Mouse (Mus musculus): ENCODE results near the gene Slc29a3. TPM values are rescaled to one million over a fixed set of nuclear protein-coding genes. Genes with fewer than 3 reads are reported as not detected.

The Slc29a3 gene
- total RNA-seq, 2 experiments from 2014 or later, result 14.6 to 18.3 TPM

DNA sequence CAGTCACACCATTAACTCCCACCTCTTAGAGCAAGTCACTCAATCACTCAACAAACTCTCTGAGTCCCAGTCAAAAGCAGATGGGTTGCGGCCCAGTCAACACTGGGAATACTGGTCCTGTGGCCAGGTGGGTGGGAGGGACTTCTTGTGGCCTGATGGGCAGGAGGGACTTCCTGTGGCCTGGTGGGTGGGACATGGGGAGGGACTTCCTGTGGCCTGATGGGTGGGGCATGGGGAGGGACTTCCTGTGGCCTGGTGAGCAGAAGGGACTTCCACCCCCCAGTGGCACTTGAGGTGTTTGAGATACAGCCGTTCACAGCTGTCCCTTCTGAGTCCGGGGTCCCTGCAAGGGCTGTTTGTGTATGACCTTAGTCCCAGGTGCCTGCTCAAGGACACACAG, 84.0 kb downstream of the Slc29a3 start:
- no peak for TF ChIP-seq CTCF (conservative IDR thresholded peaks at IDR 0.05)
- Histone ChIP-seq H3K27ac (no peak overlapping the region), H3K4me3 (no peak overlapping the region)
- no peak for DNase-seq (ENCODE audit: low spot score in 2 of 2)

Other genes starting within 250 kb of the Slc29a3 start
- 1 to 10 TPM; 2.7 to 2.9 TPM for gene Cdh23, start 56.3 kb downstream of the Slc29a3 start, total RNA-seq (2021)
- 10 to 100 TPM; 10.7 to 11.2 TPM for gene Unc5b, start 78.8 kb upstream of the Slc29a3 start, total RNA-seq (2021)

All from layer of hippocampus, adult 2 months (tissue).